Mouse (Mus musculus): Measurements from ENCODE around the gene Atg9b.
A peak's percentile ranks its signal among the peaks of the same experiment; 100 is the strongest.

The Atg9b gene

GRCm38 (mm10) chr5:24380499-24380898, 11.4 kb downstream of the Atg9b start:
- DNase-seq, result no peak

- no peak for DNase-seq
These were observed 12.4 kb downstream of the Atg9b start for GRCm38 (mm10) chr5:24379501-24379900.

- DNase-seq, result no peak
These were observed 13.2 kb downstream of the Atg9b start for GRCm38 (mm10) chr5:24378700-24379099.

- no peak for DNase-seq
These were observed 17.1 kb downstream of the Atg9b start for GRCm38 (mm10) chr5:24374666-24375328.

GRCm38 (mm10) chr5:24374216-24374615, 17.7 kb downstream of the Atg9b start:
- no peak for DNase-seq

- DNase-seq, result no peak
These were observed 18.1 kb downstream of the Atg9b start for GRCm38 (mm10) chr5:24373807-24374206.

- DNase-seq, result no peak
These were observed 22.2 kb downstream of the Atg9b start for GRCm38 (mm10) chr5:24369767-24370166.

- DNase-seq, result no peak
These were observed 25.5 kb downstream of the Atg9b start for GRCm38 (mm10) chr5:24366426-24366825.

- DNase-seq, result no peak
These were observed 26.4 kb downstream of the Atg9b start for GRCm38 (mm10) chr5:24365528-24365927.

GRCm38 (mm10) chr5:24364963-24365362, 27.0 kb downstream of the Atg9b start:
- DNase-seq, result no peak

- no peak for DNase-seq
These were observed 27.4 kb downstream of the Atg9b start, which contains the start of gene Nos3 for GRCm38 (mm10) chr5:24364508-24364907. TSS of gene Nos3 (plus strand) at chr5:24364810.

GRCm38 (mm10) chr5:24364061-24364460, 27.9 kb downstream of the Atg9b start:
- no peak for DNase-seq

- no peak for DNase-seq
These were observed 28.5 kb downstream of the Atg9b start for GRCm38 (mm10) chr5:24363467-24363866.

- DNase-seq, result peak; percentile 83
These were observed 31.0 kb downstream of the Atg9b start for GRCm38 (mm10) chr5:24360792-24361454.

GRCm38 (mm10) chr5:24357461-24357860, 34.5 kb downstream of the Atg9b start:
- DNase-seq, result no peak

- no peak for DNase-seq
These were observed 35.2 kb downstream of the Atg9b start for GRCm38 (mm10) chr5:24356764-24357163.

GRCm38 (mm10) chr5:24353327-24353726, 38.6 kb downstream of the Atg9b start:
- no peak for DNase-seq

GRCm38 (mm10) chr5:24352251-24352859, 39.6 kb downstream of the Atg9b start:
- DNase-seq, result peak; percentile 67

GRCm38 (mm10) chr5:24351701-24352171, 40.2 kb downstream of the Atg9b start:
- DNase-seq, result peak; percentile 91

- DNase-seq, result no peak
These were observed 40.7 kb downstream of the Atg9b start, which contains the start of gene Kcnh2 for GRCm38 (mm10) chr5:24351278-24351677. TSS of gene Kcnh2 (minus strand) at chr5:24351604.

- DNase-seq, result peak; percentile 69
These were observed 41.3 kb downstream of the Atg9b start for GRCm38 (mm10) chr5:24350531-24351250.

- peak; percentile 56 for DNase-seq
These were observed 41.9 kb downstream of the Atg9b start for GRCm38 (mm10) chr5:24350073-24350472.

GRCm38 (mm10) chr5:24348546-24348945, 43.4 kb downstream of the Atg9b start:
- peak; percentile 61 for DNase-seq
